Mouse (Mus musculus) embryo, embryonic 11.5 days (tissue): ENCODE results near the gene Il1r1.

ENCODE experiments used
- DNase-seq: peaks from one replicate; pipeline ENCODE4 v3.0.0-alpha.2; 2012; ENCODE audit warnings: low read depth, low spot score

The Il1r1 gene

GRCm38 (mm10) chr1:40231116-40231515, 6.2 kb downstream of the Il1r1 start:
- DNase-seq: no peak

GRCm38 (mm10) chr1:40233217-40233616, 8.3 kb downstream of the Il1r1 start:
- DNase-seq: no peak

- no peak for DNase-seq
Observed at GRCm38 (mm10) chr1:40233621-40234020, 8.7 kb downstream of the Il1r1 start.

GRCm38 (mm10) chr1:40235597-40236249, 10.8 kb downstream of the Il1r1 start:
- DNase-seq: no peak

- no peak for DNase-seq
Observed at GRCm38 (mm10) chr1:40236694-40237093, 11.8 kb downstream of the Il1r1 start.

GRCm38 (mm10) chr1:40237094-40237493, 12.2 kb downstream of the Il1r1 start:
- DNase-seq: no peak

GRCm38 (mm10) chr1:40240353-40241092, 15.6 kb downstream of the Il1r1 start:
- no peak for DNase-seq

GRCm38 (mm10) chr1:40242717-40243116, 17.8 kb downstream of the Il1r1 start:
- DNase-seq: no peak

- no peak for DNase-seq
Observed at GRCm38 (mm10) chr1:40243561-40243998, 18.7 kb downstream of the Il1r1 start.

GRCm38 (mm10) chr1:40250425-40250824, 25.5 kb downstream of the Il1r1 start:
- DNase-seq: no peak

- DNase-seq: no peak
Observed at GRCm38 (mm10) chr1:40252507-40252906, 27.6 kb downstream of the Il1r1 start.

GRCm38 (mm10) chr1:40253940-40254339, 29.1 kb downstream of the Il1r1 start:
- no peak for DNase-seq

GRCm38 (mm10) chr1:40254347-40255057, 29.6 kb downstream of the Il1r1 start:
- DNase-seq: no peak

- DNase-seq: no peak
Observed at GRCm38 (mm10) chr1:40262441-40263121, 37.7 kb downstream of the Il1r1 start.

- no peak for DNase-seq
Observed at GRCm38 (mm10) chr1:40263122-40263498, 38.2 kb downstream of the Il1r1 start.

GRCm38 (mm10) chr1:40263679-40264078, 38.8 kb downstream of the Il1r1 start:
- DNase-seq: no peak

GRCm38 (mm10) chr1:40265301-40265835, 40.5 kb downstream of the Il1r1 start:
- DNase-seq: no peak

GRCm38 (mm10) chr1:40266431-40267260, 41.8 kb downstream of the Il1r1 start:
- peak; percentile 42 for DNase-seq

GRCm38 (mm10) chr1:40267846-40268245, 43.0 kb downstream of the Il1r1 start:
- DNase-seq: no peak

GRCm38 (mm10) chr1:40268536-40268935, 43.7 kb downstream of the Il1r1 start:
- DNase-seq: no peak

- DNase-seq: no peak
Observed at GRCm38 (mm10) chr1:40270415-40270814, 45.5 kb downstream of the Il1r1 start.
